Comparison of ENCODE assay signal across 16 mouse cellular contexts in the genomic region with DNA sequence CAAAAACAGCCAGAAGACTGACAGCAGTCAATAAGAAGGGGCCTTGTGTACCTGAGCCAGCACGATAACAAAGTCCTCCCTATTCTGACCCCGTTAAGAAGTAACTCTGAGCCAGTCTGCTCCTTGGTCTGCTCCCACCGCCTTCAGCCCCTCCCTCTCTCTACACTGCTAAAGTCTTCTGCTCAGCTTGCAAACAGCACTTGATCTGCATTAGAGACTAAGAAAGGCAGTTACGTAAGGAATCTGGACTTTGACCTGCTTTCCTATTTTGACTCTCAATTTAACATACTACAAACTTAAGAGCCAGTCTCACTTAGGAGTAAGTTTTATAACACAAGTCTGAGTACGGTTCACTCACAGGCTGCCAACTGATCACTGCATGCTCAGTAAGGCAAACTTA. TPM values are rescaled to one million over a fixed set of nuclear protein-coding genes. Genes with fewer than 3 reads are reported as not detected.
DNase-seq lines count a peak whose midpoint lies in the region; ATAC-seq lines count a peak whose summit lies in the region.
"Had no signal": no experiment of that assay in that cellular context is flagged by ENCODE, and none has a peak within 500 bp of the region (broad histone marks: within the 10 kb centered on the region; RNA-seq: fewer than 3 reads in every experiment).

No protein-coding gene starts in this region.

- peak; percentile 7 for DNase-seq in lung, postnatal 36 days
- no peak for DNase-seq in lung, postnatal 10 days
- DNase-seq in kidney, adult 8-10 months: peak; percentile 76 to 92
- peak; percentile 74 to 93 for DNase-seq in kidney, postnatal 36 days
- DNase-seq in cerebellum, adult 9-10 months: no peak
- no peak for DNase-seq in thymus, postnatal 4 days
- DNase-seq: adrenal gland, postnatal 36 days; cerebellum, adult 9-11 months; heart, adult 2 months; lung, adult 2 months; thymus, postnatal 36 days had no signal

- WGBS in neural tube, embryonic 15.5 days: 86% methylated on average over 5 of the region's 5 CpGs

- H3K27me3 ChIP-seq in neural tube, embryonic 15.5 days (replicated peaks): no peaks in the 10 kb centered on the region
- H3K27me3 ChIP-seq: embryonic facial prominence, embryonic 13.5 days; midbrain, embryonic 15.5 days; Patski had no signal

- H3K4me2 ChIP-seq in neural tube, embryonic 15.5 days: no peak overlapping the region
- H3K4me2 ChIP-seq: embryonic facial prominence, embryonic 13.5 days; midbrain, embryonic 15.5 days had no signal

- no peaks in the 10 kb centered on the region for H3K4me1 ChIP-seq in neural tube, embryonic 15.5 days
- H3K4me1 ChIP-seq: embryonic facial prominence, embryonic 13.5 days; midbrain, embryonic 15.5 days had no signal

- no peak for ATAC-seq in neural tube, embryonic 15.5 days (ENCODE audit: low FRiP score)
- ATAC-seq: midbrain, embryonic 15.5 days; Patski had no signal

- no peaks in the 10 kb centered on the region for H3K9me3 ChIP-seq in neural tube, embryonic 15.5 days (replicated peaks)
- H3K9me3 ChIP-seq: embryonic facial prominence, embryonic 13.5 days; midbrain, embryonic 15.5 days had no signal

- no peak overlapping the region for H3K4me3 ChIP-seq in neural tube, embryonic 15.5 days (replicated peaks)
- H3K4me3 ChIP-seq: embryonic facial prominence, embryonic 13.5 days; heart, adult 2 months; midbrain, embryonic 15.5 days had no signal

- H3K9ac ChIP-seq in neural tube, embryonic 15.5 days (replicated peaks): no peak overlapping the region
- H3K9ac ChIP-seq: embryonic facial prominence, embryonic 13.5 days; forebrain, postnatal 0 days; midbrain, embryonic 15.5 days had no signal

- no peak overlapping the region for H3K27ac ChIP-seq in neural tube, embryonic 15.5 days (replicated peaks)
- H3K27ac ChIP-seq: embryonic facial prominence, embryonic 13.5 days; heart, adult 2 months; midbrain, embryonic 15.5 days had no signal

- H3K36me3 ChIP-seq in neural tube, embryonic 15.5 days: peaks cover 49% of the 10 kb centered on the region

RNA-seq across cellular contexts. Expression of a gene that starts 12.6 kb away (rescaled TPM):
- 139 and 145 TPM in 2 replicates for polyA plus RNA-seq in neural tube, embryonic 15.5 days (2015; fragmentation: Nextera tagmentation; extraction: Ambion mirVana)

Comparison
In these comparisons a context has a peak if more than half of its experiments do, and no peak if none do; other contexts are left out.
1. DNase-seq: peak in lung, postnatal 36 days (single experiment), kidney, adult 8-10 months (2 of 2) and kidney, postnatal 36 days (2 of 2); none in lung, postnatal 10 days (single experiment), cerebellum, adult 9-10 months (single experiment) and thymus, postnatal 4 days (single experiment).